Mouse (Mus musculus) ovary, postnatal 36 days (tissue): ENCODE data around the gene Micu1.

Experiments used
- DNase-seq: peaks from one replicate; pipeline ENCODE4 v3.0.0; 2022; ENCODE audit warnings: low spot score, mixed read lengths

Micu1 gene

DNA sequence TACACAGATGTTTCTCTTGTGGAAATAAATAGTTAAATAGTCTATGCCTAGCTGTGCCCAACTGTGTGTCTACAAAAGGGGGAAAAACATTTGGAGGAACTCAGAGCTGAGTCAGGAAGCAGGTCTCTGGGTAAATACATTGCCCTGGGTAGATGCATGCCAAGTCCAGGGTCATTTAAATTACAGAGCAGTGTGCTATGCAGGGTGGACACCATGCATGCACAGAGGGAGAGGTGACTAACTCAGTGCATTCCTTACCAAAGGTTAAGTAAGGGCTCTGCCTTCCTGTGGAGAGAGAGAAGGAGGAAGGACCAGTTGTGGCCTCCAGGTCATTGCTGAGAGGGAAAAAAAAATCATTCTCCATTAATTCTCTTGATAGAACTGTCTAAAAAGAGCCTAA, 22.4 kb downstream of the Micu1 start:
- no peak for DNase-seq

DNA sequence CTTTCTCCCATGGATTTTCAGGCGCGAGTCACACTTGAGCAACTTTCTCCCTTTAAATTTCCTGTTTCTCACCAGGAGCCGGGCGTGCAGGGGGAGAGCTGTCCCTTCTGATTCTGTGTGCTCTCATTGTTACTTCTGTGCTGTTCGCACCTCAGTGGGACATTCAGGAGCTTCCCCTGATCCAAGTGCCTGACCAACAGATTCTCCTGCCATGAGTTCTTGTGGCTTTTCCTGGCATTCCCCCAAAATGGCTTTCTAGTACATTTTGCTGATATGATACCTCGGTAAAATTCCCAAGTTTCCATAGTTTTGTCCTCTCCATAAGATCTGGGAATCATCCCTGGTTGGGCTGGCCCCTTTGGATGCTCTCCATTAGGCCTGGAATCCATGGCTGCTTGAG, 25.0 kb downstream of the Micu1 start:
- DNase-seq = no peak

DNA sequence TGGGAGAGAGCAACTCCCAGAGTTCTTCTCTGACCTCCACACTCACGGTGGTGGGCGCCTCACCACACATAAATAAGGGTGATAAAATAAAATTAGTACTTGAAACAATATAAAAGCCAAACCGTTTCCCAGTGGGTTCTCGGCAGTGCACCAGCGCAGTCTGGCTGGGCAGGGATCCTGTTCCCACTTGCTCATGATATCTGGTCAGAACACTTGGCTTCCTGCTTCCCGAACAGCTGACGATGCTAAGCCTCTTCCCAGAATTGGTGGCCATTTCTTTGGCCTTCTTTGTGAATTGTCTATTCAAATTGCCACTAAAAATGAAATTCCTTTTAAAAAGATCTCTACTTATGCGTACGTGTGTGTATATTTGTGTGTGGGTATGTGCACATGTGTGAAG, 27.0 kb downstream of the Micu1 start:
- DNase-seq = no peak

DNA sequence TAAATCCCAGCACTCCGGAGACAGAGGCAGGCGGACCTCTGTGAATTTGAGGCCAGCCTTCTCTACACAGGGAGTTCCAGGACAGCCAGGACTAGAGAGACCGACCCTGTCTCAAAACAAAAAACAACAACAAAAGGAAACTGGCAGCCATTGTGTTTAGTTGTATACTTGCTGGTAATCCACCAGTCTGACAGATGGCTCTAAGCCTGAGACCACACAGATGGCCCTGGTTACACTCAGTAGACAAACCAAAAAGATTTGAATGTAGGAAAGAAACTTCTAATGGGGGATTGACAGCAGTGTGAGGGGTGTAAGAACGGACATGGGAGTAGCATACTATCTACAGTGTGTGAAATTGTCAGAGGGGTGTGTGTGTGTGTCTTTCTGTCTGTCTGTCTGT, 27.6 kb downstream of the Micu1 start:
- DNase-seq = no peak

DNA sequence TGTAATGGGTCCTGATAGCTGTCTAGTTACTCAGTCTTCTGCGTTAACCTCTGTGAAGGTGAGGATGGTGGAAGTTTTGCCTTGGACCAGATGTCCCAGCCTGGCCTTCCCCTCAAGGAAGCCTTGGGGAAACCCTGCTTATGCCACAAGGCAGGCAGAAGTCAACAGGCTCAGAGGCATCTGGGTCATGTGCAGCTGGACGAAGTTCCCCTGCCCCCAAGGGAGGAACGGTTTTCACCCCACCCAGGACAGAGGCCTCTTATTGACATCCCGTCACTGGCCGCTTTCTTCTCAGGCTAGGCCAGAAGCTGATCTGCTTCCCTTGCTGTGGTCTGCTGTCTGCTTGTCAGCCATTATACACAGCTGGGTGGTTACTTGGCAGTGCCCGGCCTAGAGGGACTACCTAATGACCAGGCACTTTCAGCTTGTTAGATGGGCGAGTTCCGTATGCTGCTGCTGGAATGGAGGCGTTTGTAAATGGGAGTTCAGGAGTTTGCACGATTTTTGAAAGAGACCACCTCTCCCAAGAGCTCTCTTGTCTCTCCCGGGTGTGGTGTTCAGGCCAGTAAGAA, 33.8 kb downstream of the Micu1 start:
- no peak for DNase-seq

DNA sequence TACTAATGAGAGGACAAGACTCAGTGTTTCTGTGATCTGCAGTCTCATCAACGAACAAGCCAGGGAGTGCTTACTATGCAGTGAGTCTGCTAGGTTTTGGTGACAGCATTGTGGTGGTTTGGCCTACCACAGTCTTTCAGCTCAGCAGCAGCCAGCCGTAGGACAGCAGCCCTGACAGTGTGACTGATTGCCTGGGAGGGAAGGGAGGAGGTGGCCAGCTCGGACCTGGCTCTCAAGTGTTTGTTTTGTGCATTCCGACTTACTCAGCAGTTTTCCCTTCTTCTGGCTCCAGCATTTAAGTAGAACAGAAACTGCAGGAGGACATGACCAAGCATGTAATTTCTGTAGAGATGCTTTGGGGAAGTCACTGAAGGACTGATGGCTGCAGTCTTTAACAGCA, 39.2 kb downstream of the Micu1 start:
- peak; percentile 16 for DNase-seq

DNA sequence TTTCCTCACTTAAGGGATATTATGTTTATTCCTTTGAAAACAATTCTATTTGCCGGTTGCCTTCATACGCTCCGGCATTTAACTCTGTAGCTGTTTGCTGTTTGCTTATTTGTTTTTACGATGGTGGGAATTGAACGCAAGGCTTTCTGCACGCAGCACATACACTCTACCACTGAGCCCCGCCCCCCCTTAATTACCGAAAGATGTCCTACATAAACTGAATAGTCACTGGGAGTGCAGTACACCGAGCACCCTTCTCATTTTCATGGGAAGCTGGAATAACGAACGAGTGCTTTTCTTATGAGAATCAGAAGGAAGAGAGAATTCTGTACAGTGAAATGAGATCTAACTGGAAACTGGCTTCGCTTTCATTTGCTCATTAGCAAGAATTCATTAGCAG, 41.1 kb downstream of the Micu1 start:
- DNase-seq = no peak

DNA sequence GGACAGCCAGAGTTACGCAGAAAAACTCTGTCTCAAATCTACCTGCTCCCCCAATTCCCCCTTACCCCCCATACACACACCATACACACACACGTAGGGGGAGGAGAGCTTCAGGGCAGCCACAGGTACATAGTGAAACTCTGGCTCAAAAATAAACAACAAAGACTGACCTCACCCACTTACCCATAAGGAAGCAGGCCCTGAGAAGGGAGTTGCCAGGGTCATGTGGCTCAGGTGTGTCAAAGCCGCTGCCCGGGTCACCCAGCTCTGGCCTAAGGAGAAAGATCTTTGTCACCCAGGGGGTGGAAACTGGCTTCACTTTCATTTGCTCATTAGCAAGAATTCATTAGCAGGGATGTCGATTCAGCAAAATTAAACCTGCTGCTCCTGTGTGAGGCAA, 41.7 kb downstream of the Micu1 start:
- DNase-seq = no peak

DNA sequence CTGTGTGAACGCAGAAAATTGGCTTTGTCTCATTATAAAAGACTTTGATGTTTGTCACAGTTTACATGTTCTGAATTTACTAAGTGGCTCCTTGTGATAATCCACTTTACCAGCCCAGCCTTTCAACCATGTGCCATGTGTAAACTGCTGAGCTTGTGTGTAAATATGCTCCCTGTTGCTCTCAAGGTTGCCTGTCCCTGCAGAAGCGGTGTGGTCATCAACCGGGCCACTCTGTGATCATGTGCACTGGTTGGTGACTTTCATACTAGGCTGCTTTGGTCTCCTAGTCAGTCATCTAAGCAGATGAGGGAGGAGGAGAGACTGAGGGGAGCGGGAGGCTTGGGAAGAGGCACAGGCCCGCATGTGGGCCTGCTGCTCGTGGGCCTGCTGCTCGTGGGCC, 45.1 kb downstream of the Micu1 start:
- DNase-seq = no peak

DNA sequence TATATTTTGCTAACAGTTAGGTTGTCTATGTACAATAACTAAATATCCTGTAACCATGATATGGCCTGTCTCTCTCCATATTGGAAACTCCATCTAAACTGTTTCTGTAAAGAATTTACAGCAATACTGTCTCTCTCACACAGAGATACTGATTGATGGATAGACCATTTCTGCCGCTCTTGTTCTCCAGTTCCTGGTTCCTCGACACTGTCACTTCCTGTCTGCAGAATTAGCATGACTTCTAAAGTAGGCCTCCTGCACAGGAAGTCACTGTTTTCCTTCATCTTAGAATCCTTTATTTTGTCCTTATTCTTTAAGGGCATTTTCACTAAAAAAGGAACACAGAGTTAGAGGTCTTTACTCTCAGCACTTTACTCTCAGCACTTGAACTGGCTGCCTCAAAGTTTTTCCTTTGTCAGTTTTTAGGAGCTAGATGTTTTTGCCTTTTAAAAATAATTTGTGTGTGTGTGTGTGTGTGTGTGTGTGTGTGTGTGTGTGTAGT, 46.5 kb downstream of the Micu1 start:
- no peak for DNase-seq

DNA sequence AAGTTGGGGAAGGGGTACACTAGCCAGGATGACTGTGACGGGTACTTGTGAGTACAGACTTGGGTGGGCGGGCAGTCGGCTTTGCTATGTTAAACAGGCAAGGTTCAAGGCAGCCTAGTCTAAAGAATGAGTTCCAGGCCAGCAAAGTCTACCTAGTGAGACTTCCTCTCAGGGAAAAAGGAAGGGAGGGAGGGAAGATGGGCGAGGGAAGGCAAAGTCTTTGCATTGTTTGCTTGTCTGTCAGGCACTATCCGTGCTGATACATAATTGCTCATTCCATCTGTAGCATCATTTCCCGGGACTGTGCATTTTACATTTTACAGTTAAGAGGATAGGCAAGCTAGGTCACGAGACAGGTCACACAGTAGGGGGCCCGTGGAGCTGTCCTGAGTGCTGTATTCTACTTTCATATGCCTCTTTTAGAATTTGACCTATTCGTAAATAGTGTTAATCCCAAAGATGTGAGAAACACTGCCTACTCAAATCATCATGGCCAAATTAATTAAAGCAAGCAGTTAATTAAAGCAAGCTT, 51.3 kb downstream of the Micu1 start:
- no peak for DNase-seq

DNA sequence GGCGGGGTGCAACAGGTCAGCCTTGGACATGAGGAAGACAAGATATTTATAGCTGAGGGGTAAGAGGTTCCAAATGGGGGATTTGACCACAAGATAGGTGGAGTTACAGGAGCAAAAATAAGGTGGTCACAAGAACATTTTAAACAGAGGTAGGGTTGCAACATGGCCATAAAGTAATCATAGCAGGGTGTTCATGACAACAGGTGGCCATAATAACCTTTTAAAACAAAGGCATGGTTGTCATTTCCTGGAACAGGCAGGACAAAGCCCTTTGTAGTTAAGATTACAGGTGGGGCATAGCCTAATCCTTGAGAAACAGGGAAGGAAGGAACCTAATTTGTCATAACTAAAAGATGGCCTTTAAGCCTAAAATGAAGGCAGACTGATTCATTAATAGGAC, 51.8 kb downstream of the Micu1 start:
- DNase-seq = no peak

DNA sequence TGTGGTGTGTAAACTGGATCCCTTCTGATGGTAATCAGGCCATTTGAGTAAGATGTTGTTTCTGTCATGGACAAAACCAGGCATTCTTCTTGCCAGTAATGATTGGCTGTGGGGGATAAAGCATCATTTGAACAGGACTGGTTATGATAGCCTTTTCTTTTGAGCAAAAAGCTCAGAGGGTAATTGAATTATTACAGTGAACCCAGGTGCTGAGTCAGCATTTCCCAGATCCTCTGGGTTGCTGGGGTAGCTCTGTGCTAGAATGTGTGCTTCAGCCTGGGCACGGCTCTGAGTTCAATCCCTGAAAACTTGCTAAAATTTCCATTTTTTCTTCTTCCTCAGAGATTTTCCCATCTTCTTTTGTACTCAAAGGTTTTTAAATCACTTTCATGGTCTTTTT, 52.6 kb downstream of the Micu1 start:
- DNase-seq = no peak

DNA sequence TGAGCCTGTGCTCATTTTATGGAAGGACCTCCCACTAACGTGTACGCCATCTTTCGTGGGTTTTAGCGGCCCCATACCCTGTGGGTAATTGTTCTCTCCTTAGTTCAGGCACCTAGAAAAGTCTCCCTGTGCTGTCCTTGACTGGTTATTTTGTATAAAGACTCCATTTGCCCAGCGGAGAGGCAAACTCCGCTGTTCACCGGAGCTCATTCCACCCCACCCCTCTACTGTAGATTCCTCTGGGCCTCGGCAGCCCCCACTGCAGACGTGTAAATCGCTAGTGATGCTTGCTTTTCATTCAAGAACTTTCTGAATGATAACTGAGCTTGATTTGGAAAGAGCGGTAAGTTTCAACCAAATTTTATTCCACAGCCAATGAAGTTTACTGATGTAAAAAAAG, 53.4 kb downstream of the Micu1 start:
- no peak for DNase-seq

DNA sequence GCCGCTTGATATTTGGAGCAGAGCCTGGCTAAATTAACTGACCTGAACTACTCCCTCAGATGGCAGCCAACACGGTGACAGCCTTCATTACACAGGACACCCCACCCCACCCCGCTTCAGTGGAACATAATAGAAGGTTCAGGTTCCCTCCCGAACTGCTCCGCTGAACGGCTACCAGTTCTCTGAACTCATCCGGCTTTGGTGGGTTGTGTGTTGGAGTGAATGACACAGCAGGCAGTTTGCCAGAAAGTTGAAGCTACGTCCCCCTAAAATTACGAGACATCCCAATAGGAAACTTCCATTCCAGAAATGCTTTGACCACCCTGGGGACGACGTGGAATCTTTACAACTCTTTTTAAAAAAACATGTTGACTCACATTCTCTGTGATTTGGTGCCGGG, 53.8 kb downstream of the Micu1 start:
- no peak for DNase-seq

DNA sequence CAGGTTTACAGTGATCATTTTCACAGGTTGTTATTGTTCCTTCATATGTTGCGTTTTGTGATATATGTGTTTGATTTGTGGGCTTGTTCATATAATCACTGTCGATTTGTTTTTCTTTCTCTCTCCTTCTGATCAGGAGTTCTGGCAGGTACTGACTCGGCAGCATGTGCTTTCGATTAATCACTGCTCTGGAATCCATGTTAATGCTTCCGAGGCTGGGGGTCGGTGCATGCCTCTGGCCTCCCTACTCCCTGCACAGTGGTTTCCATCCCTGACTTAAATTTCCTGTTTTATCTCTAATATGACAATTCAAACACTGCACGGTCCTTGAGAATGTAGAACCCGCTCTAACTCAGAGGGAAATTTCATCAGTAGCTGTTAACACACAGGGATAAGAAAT, 54.3 kb downstream of the Micu1 start:
- no peak for DNase-seq

DNA sequence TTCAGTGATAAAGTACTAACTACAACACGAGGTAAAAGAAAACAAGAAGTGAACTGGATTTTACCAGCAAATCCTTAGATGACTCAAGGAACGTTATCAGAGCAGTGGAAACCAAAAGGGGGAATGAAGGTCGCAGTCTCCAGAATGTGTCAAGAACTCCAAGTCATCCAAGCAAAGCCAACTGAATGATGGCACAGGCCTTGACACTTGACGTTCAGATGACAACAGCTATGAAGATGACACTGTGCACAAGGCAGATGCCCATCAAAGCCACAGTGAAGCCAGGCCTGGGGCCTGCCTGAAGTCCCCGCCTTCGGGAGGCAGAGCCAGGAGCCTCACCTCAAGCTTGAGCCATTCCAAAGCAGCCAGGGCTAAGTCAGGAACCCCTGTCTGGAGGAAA, 62.5 kb downstream of the Micu1 start:
- DNase-seq = no peak

DNA sequence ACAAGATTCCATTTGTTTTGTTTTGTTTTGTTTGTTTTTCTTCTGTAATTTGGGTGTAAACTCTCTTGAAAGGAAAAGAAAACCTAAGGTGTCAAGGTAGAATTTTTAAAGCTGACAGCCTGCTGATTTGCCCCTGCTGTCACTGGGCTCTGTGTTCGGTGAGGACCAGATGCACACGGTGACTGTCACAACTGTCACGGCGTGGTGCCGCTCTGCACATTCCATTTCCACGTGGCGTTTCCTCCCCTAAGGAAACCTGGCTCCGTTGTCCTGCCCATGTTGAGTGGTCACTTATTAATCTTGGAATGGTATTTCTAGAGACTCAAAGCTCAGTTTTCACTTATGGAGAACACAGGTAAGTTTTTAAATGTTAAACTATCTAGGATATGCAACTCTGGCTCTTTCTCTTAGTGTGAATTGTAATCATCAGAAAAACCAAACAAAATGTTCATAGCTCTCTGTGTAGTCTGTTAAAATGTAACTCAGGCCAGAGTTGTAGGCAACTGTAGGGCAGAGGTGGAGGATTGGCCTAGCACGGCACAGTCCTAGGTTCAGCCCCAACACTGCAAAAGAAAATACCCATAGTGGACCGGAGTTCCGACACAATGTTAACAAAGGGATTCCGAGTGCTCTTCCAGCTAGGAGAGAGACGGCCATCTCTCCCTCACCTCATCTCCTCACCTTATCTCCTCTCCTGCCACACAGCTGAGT, 66.2 kb downstream of the Micu1 start:
- no peak for DNase-seq

DNA sequence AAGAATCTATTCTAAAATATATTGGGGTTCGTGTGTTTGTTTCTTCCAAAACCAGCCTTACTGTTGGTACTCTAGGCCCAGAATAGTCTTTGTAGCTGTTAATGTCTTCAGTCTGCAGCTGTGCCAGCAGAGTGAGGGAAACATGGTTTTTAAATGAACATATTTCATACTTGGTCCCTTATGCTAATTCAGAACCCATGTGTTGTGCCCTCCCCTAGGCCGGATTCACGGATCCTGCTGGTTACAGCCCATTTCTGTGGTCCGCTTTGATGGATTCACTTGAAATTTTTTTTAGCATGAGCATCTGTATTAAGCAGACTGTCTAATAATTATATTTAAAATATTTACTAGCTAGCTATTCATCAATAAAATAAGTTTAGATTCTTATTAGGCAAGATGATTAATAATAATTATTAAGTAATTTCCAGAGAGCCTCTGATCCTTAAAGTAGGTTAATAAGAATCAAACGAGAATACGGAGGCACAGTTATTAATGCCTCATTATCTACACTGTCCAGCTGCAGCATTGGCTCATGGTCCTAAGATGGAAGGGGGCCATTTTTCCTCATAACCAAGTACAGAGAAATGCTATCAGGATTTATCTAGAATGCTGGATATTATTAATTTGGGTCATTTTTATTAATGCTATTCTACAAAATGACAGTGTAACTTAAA, 69.2 kb downstream of the Micu1 start:
- no peak for DNase-seq

DNA sequence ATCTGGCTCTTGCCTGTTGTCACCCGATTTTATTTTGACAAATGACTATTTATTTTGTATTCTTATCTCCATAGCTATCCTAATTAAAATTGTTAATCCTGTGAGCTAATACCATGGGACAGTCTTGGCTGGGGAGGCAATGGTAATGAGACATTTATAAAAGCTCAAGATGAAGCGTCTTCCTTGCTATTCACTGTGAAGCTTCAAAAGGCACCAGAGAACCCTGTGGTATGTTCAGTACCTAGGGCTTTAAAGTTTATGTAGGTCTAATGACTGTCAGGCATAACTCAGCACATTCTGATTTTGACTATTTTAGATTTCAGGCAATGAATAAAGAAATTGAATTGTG, 69.7 kb downstream of the Micu1 start:
- no peak for DNase-seq

DNA sequence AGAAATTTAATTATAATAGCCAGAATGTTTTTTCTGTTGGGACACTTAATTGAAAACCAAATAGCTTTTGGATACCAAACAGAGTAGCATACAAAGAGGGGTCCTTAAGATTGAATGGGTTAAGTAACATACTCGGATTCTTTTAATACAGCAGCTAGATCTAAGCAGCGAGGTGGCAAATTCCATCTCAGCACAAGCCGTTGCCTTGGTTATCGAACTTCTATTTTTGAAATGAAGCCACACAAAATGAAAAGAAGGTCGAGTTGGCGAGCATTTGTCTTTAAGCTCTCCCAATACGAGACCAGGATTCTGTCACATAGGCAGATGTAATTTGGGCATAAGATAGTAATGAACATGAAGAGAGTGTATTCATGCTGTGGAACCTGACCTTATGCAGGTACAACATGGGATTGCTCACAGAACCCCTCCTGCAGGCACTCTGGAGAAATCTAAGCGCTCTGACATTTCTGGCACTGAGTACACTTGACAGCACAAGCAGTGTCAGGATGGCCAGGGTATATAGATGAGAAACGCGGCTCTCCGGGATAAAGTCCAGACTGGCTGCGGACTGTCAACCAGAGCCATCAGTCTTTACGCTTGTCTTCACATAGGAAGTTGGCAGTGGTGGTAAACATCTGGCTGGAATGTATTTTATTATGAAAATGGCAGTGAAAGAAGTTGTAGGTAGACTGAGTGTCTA, 71.3 kb downstream of the Micu1 start:
- DNase-seq = no peak

DNA sequence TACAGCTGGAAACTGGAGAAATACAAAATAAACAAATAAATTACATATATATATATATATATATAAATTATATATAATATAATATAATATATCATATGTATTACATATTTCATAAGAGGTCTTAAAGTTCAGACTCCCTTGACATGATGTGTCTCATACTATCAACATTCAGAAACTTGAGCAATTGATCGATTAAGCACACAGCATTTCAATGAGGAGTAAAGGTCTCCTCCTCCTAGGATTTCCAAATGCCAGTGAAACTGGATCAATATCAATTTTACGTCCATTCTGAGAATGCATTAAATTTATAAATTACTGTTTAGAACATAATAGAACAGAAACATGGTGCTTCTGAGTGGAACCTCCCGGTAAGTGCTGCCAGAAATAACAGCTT, 71.9 kb downstream of the Micu1 start:
- no peak for DNase-seq

DNA sequence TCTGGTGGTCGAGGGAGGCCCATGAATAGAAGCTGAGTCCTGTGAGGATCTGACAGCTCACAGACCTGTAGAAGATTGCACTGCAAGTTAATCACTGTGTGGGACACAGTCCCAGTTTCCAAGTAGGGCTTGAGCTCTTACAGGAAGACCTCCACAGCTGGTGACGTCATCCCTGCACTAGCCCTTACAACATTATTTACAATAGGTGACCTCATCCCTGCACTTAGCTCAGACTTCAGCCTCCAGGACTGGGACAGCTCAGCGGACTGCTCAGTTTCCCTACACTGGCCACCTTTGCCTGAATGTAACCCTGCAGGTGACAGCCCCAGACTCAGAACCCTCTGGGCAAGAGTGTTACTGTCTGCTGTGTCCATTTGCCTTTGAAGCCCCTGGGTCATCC, 75.0 kb downstream of the Micu1 start:
- no peak for DNase-seq
